ENCODE assay signal across 8 mouse cellular contexts in genomic region chr5:67306698-67307521, GRCm38 (mm10). TPM values are rescaled to one million over a fixed set of nuclear protein-coding genes. Genes with fewer than 3 reads are reported as not detected.
DNase-seq lines count a peak whose midpoint lies in the region; ATAC-seq lines count a peak whose summit lies in the region.

Gene Slc30a9 (plus strand): TSS chr5:67306955.

- peak within 1 kb of the TSS; percentile 78 for H3K27ac ChIP-seq in hindbrain, embryonic 11.5 days (ENCODE audit: low read depth, low read length)

- H3K4me3 ChIP-seq in hindbrain, embryonic 11.5 days (ENCODE audit: low read depth, low read length) = peak within 1 kb of the TSS; percentile 88

- no peaks in the 10 kb centered on the region for H3K36me3 ChIP-seq in hindbrain, embryonic 11.5 days (ENCODE audit: control insufficient read depth, insufficient read depth, low read length)

- peak within 1 kb of the TSS; percentile 66 for H3K4me2 ChIP-seq in hindbrain, embryonic 11.5 days (replicated peaks; ENCODE audit: low read depth, low read length)

- H3K9ac ChIP-seq in hindbrain, embryonic 11.5 days (ENCODE audit: low read depth, low read length) = peak within 1 kb of the TSS; percentile 89

- no peaks in the 10 kb centered on the region for H3K9me3 ChIP-seq in hindbrain, embryonic 11.5 days (ENCODE audit: control insufficient read depth, low read length)

- ATAC-seq in hindbrain, embryonic 11.5 days (ENCODE audit: low FRiP score) = peak; percentile 98

- DNase-seq in MN1 (ENCODE audit: low spot score) = peak; percentile 81
- DNase-seq in cerebellum, adult 9-10 months = peak; percentile 90
- DNase-seq in frontal cortex, adult 2 months (ENCODE audit: extremely low spot score in 1 of 2, low spot score in 1 of 2) = peak; percentile 79 to 92
- DNase-seq in hindbrain, embryonic 11.5 days (ENCODE audit: low spot score) = peak; percentile 94
- peak; percentile 92 to 94 for DNase-seq in layer of hippocampus, postnatal 10 days (ENCODE audit: low spot score in 2 of 2)
- peak; percentile 94 for DNase-seq in lung, postnatal 10 days
- peak; percentile 93 for DNase-seq in ovary, postnatal 36 days (ENCODE audit: low spot score)
- peak; percentile 90 for DNase-seq in thymus, postnatal 25 days

- no peaks in the 10 kb centered on the region for H3K27me3 ChIP-seq in hindbrain, embryonic 11.5 days (ENCODE audit: control insufficient read depth, insufficient read depth, low read length)

- no peaks in the 10 kb centered on the region; the same call in 1 of the 2 replicates for H3K4me1 ChIP-seq in hindbrain, embryonic 11.5 days (replicated peaks; ENCODE audit: control insufficient read depth, insufficient read depth, low read length)

- WGBS in hindbrain, embryonic 11.5 days = under 1% methylated on average over 81 of the region's 83 CpGs

RNA-seq across cellular contexts. Expression of gene Slc30a9, which starts in this region (rescaled TPM):
- polyA plus RNA-seq in frontal cortex, adult 2 months (2012; rRNA removed) = 118 and 126 TPM in 2 replicates
- 166 and 178 TPM in 2 replicates for polyA plus RNA-seq in hindbrain, embryonic 11.5 days (2014; fragmentation: Nextera tagmentation; extraction: Ambion mirVana)
- 100 to 1,000 TPM; 146 to 177 TPM for total RNA-seq in layer of hippocampus, postnatal 10 days (2021)

Comparison
In these comparisons a context has a peak if more than half of its experiments do, and no peak if none do; other contexts are left out.
1. Peak in every context shown above with its lines: DNase-seq, ATAC-seq, H3K4me3 ChIP-seq and H3K27ac ChIP-seq.